Mouse (Mus musculus) heart, embryonic 14.5 days (tissue): ENCODE results near the gene Cbs. TPM values are rescaled to one million over a fixed set of nuclear protein-coding genes. Genes with fewer than 3 reads are reported as not detected.

Experiments
- ATAC-seq: fragments of 200-750 bp; cut with Nextera tagmentation; 2 replicates; pipeline ENCODE4 v1.8.0; 2017; ENCODE audit warnings: low read depth, moderate TSS enrichment; ENCODE audit not compliant: insufficient number of reproducible peaks, insufficient read depth, low FRiP score
- H3K27ac ChIP-seq, 2 experiments: fragments of 200-500 bp in 1 of 2; fragments of 300-500 bp in 1 of 2; sonication (generic) in 1 of 2; replicated peaks in 1 of 2; 2 replicates each; pipeline ENCODE4 v1.5.1; 2012 to 2014; ENCODE audit warnings: low read depth in 2 of 2, low read length in 2 of 2, control low read depth in 1 of 2, mild to moderate bottlenecking in 1 of 2, mixed read lengths in 1 of 2; ENCODE audit not compliant: control insufficient read depth in 1 of 2, insufficient read depth in 1 of 2
- H3K27me3 ChIP-seq: fragments of 300-500 bp; sonication (generic); 2 replicates; pipeline ENCODE4 v1.6.1; 2014; ENCODE audit warnings: mild to moderate bottlenecking, low read length, control low read depth; ENCODE audit not compliant: control insufficient read depth, insufficient read depth
- H3K36me3 ChIP-seq: fragments of 300-500 bp; sonication (generic); 2 replicates; pipeline ENCODE4 v1.6.1; 2014; ENCODE audit warnings: mild to moderate bottlenecking, control low read depth, low read length, mixed read lengths; ENCODE audit not compliant: control insufficient read depth, insufficient read depth
- H3K4me1 ChIP-seq, 2 experiments: fragments of 200-500 bp in 1 of 2; fragments of 300-500 bp in 1 of 2; sonication (generic) in 1 of 2; 2 replicates each; pipeline ENCODE4 v1.6.1; 2012 to 2014; ENCODE audit warnings: low read length in 2 of 2, control low read depth in 1 of 2, mixed read lengths in 1 of 2; ENCODE audit not compliant: control insufficient read depth in 2 of 2, insufficient read depth in 2 of 2
- H3K4me2 ChIP-seq: fragments of 300-500 bp; sonication (generic); 2 replicates; pipeline ENCODE4 v1.6.1; 2014; ENCODE audit warnings: mild to moderate bottlenecking, low read length
- H3K4me3 ChIP-seq, 2 experiments: fragments of 200-500 bp in 1 of 2; fragments of 300-500 bp in 1 of 2; sonication (generic) in 1 of 2; 2 replicates each; pipeline ENCODE4 v1.5.1; 2012 to 2014; ENCODE audit warnings: low read length in 2 of 2, mild to moderate bottlenecking in 2 of 2, control low read depth in 1 of 2, low read depth in 1 of 2, moderate library complexity in 1 of 2; ENCODE audit not compliant: control insufficient read depth in 1 of 2, insufficient read depth in 1 of 2
- H3K9ac ChIP-seq: fragments of 300-500 bp; sonication (generic); 2 replicates; pipeline ENCODE4 v1.6.1; 2014; ENCODE audit warnings: mild to moderate bottlenecking, low read length
- H3K9me3 ChIP-seq: fragments of 300-500 bp; sonication (generic); 2 replicates; pipeline ENCODE4 v1.6.1; 2016; ENCODE audit warnings: low read length, control low read depth; ENCODE audit not compliant: control insufficient read depth
- WGBS: fragments of 180-500 bp; shearing (Covaris S2); extraction: QIAGEN DNeasy Blood & Tissue Kit; methylation state at CpG from one replicate; pipeline ENCODE4 v1.1.7; 2014; 5-methylcytosine and 5-hydroxymethylcytosine counted together
- microRNA-seq: library from miRNA; unstranded; fragments of <30 nt; microRNA quantifications from one replicate; pipeline ENCODE4, GENCODE M21; 2016
- polyA plus RNA-seq: library from polyadenylated mRNA; unstranded; fragments of >200 nt; fragmentation: Nextera tagmentation; extraction: Ambion mirVana; gene quantifications from 2 replicates; pipeline ENCODE4 v1.2.1, GENCODE M21; 2014

Gene Cbs
- polyA plus RNA-seq, 1 experiment from 2014 or later: 0.96 TPM

- Histone ChIP-seq H3K9me3 (no peaks in the 10 kb centered on the region), H3K4me2 (no peak overlapping the region), H3K27me3 (no peaks in the 10 kb centered on the region), H3K9ac (no peak overlapping the region), H3K27ac (no peak overlapping the region), H3K4me1 (peaks cover 11 to 13% of the 10 kb centered on the region in 2 experiments), H3K36me3 (no peaks in the 10 kb centered on the region), H3K4me3 (no peak overlapping the region)
- 86% methylated on average over 11 of the region's 11 CpGs for WGBS
- ATAC-seq: no peak
These were observed 77.8 kb downstream of the Cbs start for GRCm38 (mm10) chr17:31559021-31559789.

Small RNA genes within 50 kb of the gene (microRNA-seq; reads per million reads assigned to microRNA genes)
- not detected for gene Gm24970

Other genes starting within 250 kb of the Cbs start
- 16.7 and 17.9 TPM in 2 replicates for gene Wdr4, start 117.3 kb downstream of the Cbs start, polyA plus RNA-seq
- gene Ndufv3, start 117.1 kb downstream of the Cbs start, polyA plus RNA-seq: 748 and 805 TPM in 2 replicates
- gene Pknox1, start 72.5 kb downstream of the Cbs start, polyA plus RNA-seq: 19.1 and 19.4 TPM in 2 replicates
- 96.5 and 112 TPM in 2 replicates for gene U2af1, start 21.7 kb upstream of the Cbs start, polyA plus RNA-seq
- gene Cryaa, start 40.6 kb upstream of the Cbs start, polyA plus RNA-seq: not detected in 2 replicates
- gene Sik1, start 218.6 kb upstream of the Cbs start, polyA plus RNA-seq: 16.6 and 20.3 TPM in 2 replicates